Mouse (Mus musculus) spleen, adult 2 months (tissue): ENCODE data around the gene Gpr152.

Experiments
- CTCF ChIP-seq: fragments of 200-500 bp; IDR thresholded peaks from 2 replicates; pipeline ENCODE4 v1.5.1; 2011; ENCODE audit warnings: mild to moderate bottlenecking, inconsistent platforms; ENCODE audit not compliant: insufficient read depth, insufficient read length, insufficient replicate concordance; ENCODE audit errors: extremely low read depth
- POLR2A ChIP-seq: fragments of 200-500 bp; IDR thresholded peaks from 2 replicates; pipeline ENCODE4 v1.6.1; 2011; ENCODE audit warnings: low read depth, low read length, inconsistent platforms

DNA sequence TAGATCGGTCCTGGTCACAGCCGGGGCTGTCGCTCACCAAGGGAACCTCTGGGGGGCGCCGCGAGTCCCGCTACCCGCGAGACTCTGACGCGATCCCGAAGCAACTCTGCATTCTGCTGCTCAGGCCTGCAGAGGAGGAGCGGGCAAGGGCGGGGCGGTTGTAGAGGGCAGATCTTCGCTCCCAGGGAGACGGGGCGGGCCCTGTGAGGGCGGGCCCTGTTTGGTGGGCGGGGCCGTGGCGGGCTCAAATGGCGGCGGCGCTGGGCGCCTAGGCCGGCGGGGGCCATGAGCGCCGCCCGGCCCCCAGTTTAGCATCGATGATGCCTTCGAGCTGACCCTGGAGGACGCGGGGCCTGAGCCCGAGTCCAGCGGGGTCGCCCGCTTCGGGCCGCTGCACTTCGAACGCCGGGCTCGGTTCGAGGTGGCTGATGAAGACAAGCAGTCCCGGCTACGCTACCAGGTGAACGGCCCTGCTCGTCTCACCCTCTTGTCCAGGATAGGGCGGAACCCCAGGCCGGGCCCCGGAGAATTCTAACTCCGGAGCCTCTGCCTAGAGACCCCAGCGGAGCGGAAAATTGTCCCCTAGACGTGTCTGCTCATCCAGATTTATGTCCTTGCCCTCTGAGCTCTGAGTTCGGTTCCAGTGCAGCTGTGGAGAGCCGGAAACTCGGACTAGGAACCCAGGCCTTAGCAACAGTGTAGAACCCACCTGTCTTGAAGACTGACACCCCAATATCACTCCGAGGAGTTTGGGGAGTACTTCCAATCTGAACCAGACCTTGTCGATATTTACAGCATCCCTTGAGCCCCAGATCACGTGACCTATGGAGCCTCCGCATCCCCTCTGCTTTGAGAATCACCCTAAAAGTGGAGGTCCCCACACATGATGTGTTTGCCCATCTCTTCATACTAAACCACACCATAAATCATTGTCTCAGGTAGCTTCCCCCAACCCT is 13.6 kb upstream of the Gpr152 start, which contains the start of gene Aip:
- peak; percentile 89 for TF ChIP-seq POLR2A
- peak; percentile 93 for TF ChIP-seq CTCF
